Mouse (Mus musculus): ENCODE measurements at regions not wholly inside any gene's neighbourhood (a gene's known extent, or its start where the extent isn't known, plus 50 kb on each side); places are given as distances from the start of the nearest gene placed in this dataset.

DNA sequence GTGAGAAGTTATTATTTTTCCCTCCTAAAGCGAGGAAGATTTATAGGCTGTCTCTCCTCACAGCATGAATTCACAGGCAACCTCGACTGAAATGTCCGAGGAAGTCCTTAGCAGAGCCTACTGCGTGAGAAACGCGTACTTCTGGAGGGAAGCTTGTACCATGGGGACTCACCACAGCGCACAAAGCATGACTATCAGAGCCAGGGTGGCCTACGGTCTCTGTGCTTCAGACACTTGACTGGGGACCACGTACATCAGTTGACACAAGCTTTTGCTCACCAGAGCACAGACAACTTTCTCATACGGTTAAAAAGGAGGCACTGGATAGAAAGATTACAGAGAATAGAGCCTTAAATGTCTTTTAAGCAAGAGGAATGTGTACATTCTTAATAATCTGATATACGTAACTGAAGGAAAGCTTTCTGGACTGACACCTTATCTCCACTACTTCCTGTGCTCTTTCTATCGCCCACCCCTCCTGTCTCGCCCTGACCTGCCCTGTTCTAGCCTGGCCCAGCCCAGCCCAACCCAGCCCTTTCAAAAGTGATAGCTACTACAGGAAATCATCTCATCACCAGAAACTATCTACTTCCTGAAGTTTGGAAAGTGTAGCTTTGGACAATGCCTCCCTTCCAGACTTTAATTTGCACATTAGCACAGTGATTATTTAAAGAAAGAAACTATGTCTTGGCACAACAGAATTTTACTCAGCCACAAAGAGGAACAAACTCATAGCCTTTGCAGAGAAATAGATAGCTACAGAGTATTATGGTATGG is 104.2 kb upstream of the Krtap11-1 start:
- 41% methylated on average over 13 of the region's 13 CpGs for WGBS
- Histone ChIP-seq H3K27ac (no peak overlapping the region), H3K9me3 (no peaks in the 10 kb centered on the region), H3K4me3 (no peak overlapping the region), H3K27me3 (no peaks in the 10 kb centered on the region), H3K4me1 (no peaks in the 10 kb centered on the region), H3K36me3 (no peaks in the 10 kb centered on the region), H3K9ac (no peak overlapping the region), H3K4me2 (no peak overlapping the region)
- ATAC-seq (ENCODE audit: borderline replicate concordance, extremely low read depth, low FRiP score, low TSS enrichment) = no peak

DNA sequence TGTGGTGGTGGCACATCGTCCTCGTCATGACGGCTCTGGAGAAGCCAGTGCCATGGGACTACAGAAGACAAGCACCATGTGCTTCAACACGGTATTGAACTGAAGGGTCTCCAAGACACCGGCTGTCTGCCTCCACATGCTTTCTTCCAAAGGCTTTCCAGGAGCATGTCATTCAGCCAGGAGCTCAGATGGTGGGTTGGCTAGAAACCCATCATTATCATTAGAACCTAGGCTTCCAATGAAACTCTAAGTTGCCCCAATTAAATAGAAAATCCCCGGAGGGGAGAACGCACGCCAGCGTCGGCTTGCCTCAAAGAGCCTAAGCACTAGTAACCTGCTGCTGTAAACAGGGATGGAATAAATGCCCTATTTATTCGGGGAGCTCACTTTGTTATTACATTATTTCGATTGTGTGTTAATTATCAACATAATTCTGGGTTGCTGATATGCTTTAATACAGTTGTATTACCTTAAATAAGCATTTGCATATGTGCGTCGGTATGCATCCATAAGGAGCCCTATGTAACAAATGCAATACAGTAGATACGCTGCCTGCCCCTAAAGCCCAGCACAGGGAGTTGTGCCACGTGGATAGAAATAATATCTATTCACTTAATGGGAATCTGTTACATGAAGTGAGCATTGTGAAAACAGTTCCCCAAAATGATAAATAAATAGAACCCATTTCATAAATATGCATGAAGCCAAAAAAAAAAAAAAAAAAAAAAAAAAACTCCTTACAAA is 103.3 kb upstream of the Krtap11-1 start:
- ATAC-seq (ENCODE audit: borderline replicate concordance, extremely low read depth, low FRiP score, low TSS enrichment) = no peak
- no peak overlapping the region for H3K9ac ChIP-seq
- H3K4me3 ChIP-seq = no peak overlapping the region
- no peak overlapping the region for H3K27ac ChIP-seq
- H3K4me1 ChIP-seq = no peaks in the 10 kb centered on the region
- H3K4me2 ChIP-seq = no peak overlapping the region
- H3K36me3 ChIP-seq = no peaks in the 10 kb centered on the region
- H3K27me3 ChIP-seq = no peaks in the 10 kb centered on the region
- no peaks in the 10 kb centered on the region for H3K9me3 ChIP-seq
- WGBS = 87% methylated on average over 16 of the region's 16 CpGs

DNA sequence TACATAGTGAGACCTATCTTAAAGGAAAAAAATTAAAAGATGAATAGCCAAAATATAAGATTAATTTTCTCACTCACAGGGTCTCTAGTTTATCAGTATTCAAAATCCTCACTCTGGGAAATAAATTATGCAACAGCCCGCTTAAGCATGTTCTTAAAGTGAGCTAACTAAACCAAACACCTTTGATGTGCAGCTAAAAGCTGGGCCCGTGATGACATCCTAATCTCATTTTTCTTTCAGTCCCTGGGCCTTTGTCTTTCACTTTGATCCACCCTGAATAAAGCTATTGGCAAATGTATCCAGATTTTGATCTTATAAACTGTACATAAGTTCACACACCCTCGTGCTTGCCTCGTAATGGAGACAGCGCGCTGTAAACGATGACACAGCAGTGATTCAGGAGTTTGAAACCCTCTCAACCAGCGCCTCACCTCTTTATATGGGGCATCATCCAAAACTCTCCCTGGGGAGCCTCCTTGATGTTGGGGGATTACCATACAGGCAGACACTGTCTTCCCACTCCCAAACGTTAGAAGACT is 100.3 kb upstream of the Krtap11-1 start:
- no peak for ATAC-seq (ENCODE audit: borderline replicate concordance, extremely low read depth, low FRiP score, low TSS enrichment)
- H3K9ac ChIP-seq = no peak overlapping the region
- 65% methylated on average over 9 of the region's 9 CpGs for WGBS
- no peaks in the 10 kb centered on the region for H3K27me3 ChIP-seq
- H3K36me3 ChIP-seq = no peaks in the 10 kb centered on the region
- no peak overlapping the region for H3K27ac ChIP-seq
- no peak overlapping the region for H3K4me3 ChIP-seq
- H3K4me1 ChIP-seq = no peaks in the 10 kb centered on the region
- H3K9me3 ChIP-seq = no peaks in the 10 kb centered on the region
- H3K4me2 ChIP-seq = no peak overlapping the region

DNA sequence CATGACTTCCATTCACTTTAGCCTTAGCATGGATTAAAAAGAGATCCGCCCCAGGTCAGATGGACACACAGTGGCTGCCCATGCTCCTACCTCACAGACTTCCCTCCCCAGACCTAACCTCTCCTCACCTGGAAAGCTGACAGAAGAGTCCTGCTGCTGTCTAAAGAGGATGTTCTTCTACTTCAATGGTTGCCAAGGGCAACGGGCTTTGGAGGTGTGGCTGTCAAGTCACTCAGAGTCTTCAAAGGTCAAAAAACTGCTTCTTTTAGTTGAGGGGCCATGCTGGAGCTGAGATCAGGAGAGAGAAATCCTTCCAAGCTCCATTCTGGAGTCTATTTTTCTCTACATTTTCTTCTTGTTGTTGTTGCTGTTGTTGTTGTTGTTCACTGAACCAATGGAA is 89.1 kb upstream of the Krtap11-1 start:
- H3K4me2 ChIP-seq = no peak overlapping the region
- H3K27me3 ChIP-seq = no peaks in the 10 kb centered on the region
- H3K9me3 ChIP-seq = no peaks in the 10 kb centered on the region
- H3K4me3 ChIP-seq = no peak overlapping the region
- no peak overlapping the region for H3K27ac ChIP-seq
- no peaks in the 10 kb centered on the region for H3K4me1 ChIP-seq
- 65% methylated on average over 2 of the region's 2 CpGs for WGBS
- no peak overlapping the region for H3K9ac ChIP-seq
- ATAC-seq (ENCODE audit: borderline replicate concordance, extremely low read depth, low FRiP score, low TSS enrichment) = no peak
- no peaks in the 10 kb centered on the region for H3K36me3 ChIP-seq

DNA sequence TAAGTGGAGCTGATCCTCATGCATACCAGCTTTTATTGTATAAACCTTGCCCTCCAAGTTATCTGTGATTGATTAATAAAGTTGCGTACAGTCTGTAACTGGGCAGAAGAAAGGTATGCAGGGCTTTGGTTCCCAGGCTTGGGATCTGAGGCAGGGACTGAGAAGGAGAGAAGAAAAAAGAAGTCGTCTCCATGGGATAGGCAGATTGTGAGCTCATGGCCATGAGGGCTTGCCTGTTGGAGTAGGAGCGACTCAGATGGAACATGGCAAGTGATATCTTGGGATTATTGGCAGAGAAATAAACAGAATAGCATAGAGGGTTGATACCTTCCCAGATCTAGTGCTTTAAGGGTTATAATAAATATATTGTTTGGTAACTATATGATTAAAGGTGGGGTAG is 85.1 kb upstream of the Krtap11-1 start:
- no peak overlapping the region for H3K9ac ChIP-seq
- ATAC-seq (ENCODE audit: borderline replicate concordance, extremely low read depth, low FRiP score, low TSS enrichment) = no peak
- H3K27me3 ChIP-seq = no peaks in the 10 kb centered on the region
- no peaks in the 10 kb centered on the region for H3K9me3 ChIP-seq
- H3K4me3 ChIP-seq = no peak overlapping the region
- no peak overlapping the region for H3K27ac ChIP-seq
- H3K4me2 ChIP-seq = no peak overlapping the region
- no peaks in the 10 kb centered on the region for H3K4me1 ChIP-seq
- 88% methylated on average over 3 of the region's 3 CpGs for WGBS
- H3K36me3 ChIP-seq = no peaks in the 10 kb centered on the region

DNA sequence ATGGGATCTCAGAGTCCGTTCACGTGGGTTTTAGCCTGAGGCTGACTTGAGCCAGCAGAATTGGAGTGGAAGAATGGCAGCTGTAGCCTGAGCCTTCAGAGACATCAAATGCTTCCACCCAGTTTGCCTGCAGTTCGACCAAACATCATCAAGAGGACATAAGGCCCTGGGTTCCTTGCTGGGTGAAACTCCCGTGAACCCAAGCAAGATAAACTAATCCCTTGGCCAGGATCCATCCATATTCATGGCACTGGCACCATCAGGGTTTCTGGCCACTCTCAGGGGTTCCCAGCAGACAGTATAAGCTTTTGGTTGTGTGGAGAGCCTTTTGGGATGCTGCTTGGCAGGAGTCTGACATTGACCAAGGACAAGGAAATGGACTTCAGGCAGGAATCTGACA is 77.7 kb upstream of the Krtap11-1 start:
- no peak for ATAC-seq (ENCODE audit: borderline replicate concordance, extremely low read depth, low FRiP score, low TSS enrichment)
- 74% methylated on average over 4 of the region's 4 CpGs for WGBS
- H3K9me3 ChIP-seq = no peaks in the 10 kb centered on the region

DNA sequence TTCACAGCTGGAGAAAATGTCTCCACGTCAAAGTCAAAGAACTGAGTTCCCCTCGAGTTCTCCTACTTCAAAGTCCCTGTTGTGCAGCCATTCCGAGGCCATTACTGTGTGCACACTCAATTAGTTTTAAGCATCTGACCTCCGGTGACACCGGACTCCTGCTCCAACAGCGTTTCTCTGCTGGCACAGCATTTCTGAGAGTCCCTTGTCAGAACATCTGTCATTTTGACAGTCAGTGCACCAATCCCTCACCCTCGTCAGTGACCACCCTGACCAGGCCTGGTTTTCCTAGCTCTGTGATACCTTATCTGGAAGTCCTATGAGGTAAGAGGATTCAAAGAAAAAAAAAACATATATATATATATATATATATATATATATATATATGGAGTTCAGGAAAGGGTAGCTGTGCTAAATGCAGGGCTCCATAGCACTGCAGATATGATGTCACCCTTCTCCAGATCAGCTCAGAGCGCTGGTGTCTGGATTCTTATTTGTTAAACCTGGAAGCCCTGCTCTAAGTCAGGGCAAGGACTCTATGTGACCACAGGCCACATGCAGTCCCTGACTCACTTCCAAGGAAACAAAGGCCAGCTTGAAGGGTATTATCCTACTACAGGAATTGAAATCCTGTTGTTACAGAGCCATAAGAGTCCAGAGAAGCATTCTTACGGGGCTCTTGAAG is 63.1 kb upstream of the Krtap11-1 start:
- Histone ChIP-seq H3K9me3 (no peaks in the 10 kb centered on the region), H3K4me2 (no peak overlapping the region), H3K27ac (no peak overlapping the region), H3K4me3 (no peak overlapping the region), H3K4me1 (no peaks in the 10 kb centered on the region), H3K36me3 (no peaks in the 10 kb centered on the region), H3K9ac (no peak overlapping the region), H3K27me3 (no peaks in the 10 kb centered on the region)
- no peak for ATAC-seq (ENCODE audit: borderline replicate concordance, extremely low read depth, low FRiP score, low TSS enrichment)
- 15% methylated on average over 9 of the region's 9 CpGs for WGBS

More for the DNA sequence above, 77.7 kb upstream of the Krtap11-1 start:
- Histone ChIP-seq H3K27ac (no peak overlapping the region), H3K36me3 (no peaks in the 10 kb centered on the region), H3K4me1 (no peaks in the 10 kb centered on the region), H3K27me3 (no peaks in the 10 kb centered on the region), H3K4me2 (no peak overlapping the region), H3K9ac (no peak overlapping the region), H3K4me3 (no peak overlapping the region)

DNA sequence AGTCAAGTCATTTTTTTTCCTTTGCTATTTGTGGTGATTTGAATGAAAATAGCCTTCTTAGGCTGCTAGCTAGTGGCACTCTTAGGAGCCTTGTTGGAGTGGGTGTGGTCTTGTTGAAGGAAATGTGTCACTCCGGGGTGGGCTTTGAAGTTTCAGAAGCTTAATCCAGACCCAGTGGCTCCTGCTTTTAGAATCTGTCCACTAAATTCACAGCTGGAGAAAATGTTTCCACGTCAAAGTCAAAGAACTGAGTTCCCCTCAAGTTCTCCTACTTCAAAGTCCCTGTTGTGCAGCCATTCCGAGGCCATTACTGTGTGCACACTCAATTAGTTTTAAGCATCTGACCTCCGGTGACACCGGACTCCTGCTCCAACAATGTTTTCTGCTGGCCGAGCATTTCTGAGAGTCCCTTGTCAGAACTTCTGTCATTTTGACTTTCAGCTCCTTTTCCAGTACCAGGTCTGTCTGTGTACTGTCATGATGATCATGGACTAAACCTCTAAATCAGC is 61.2 kb upstream of the Krtap11-1 start:
- Histone ChIP-seq H3K36me3 (no peaks in the 10 kb centered on the region), H3K27me3 (no peaks in the 10 kb centered on the region), H3K9me3 (no peaks in the 10 kb centered on the region), H3K4me3 (no peak overlapping the region), H3K4me1 (no peaks in the 10 kb centered on the region), H3K9ac (no peak overlapping the region), H3K27ac (no peak overlapping the region), H3K4me2 (no peak overlapping the region)
- ATAC-seq (ENCODE audit: borderline replicate concordance, extremely low read depth, low FRiP score, low TSS enrichment) = no peak
- WGBS = 20% methylated on average over 6 of the region's 6 CpGs

DNA sequence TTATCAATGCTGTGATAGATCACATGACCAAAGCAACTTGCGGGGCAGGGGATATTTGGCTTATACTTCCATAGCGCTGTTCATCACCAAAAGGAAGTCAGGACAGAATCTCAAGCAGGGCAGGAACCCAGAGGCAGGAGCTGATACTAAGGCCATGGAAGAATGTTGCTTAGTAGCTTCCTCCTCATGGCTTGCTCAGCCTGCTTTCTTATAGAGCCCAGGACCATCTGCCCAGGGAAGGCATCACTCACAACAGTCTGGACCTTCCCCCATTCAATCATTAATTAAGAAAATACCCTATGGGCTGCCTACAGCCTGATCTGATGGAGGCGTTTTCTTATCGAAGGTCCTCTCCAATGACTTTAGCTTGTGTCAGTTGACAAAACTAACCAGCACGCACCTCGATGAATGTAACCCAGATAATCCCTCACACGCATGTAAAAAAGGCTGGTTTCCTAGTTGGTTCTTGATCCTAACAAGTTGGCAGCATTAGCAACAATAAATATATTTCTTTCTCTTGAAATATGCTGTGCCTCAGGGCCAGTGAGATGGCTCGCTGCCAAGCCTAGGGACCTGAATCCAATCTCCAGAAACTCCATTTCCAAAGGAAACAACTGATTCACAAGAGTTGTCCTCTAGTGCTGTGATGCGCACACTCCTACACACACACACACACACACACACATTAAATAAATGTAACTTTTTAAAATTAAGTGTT is 60.6 kb upstream of the Krtap11-1 start:
- Histone ChIP-seq H3K4me2 (no peak overlapping the region), H3K9ac (no peak overlapping the region), H3K9me3 (no peaks in the 10 kb centered on the region), H3K36me3 (no peaks in the 10 kb centered on the region), H3K4me1 (no peaks in the 10 kb centered on the region), H3K27ac (no peak overlapping the region), H3K4me3 (no peak overlapping the region), H3K27me3 (no peaks in the 10 kb centered on the region)
- ATAC-seq (ENCODE audit: borderline replicate concordance, extremely low read depth, low FRiP score, low TSS enrichment) = no peak
- 87% methylated on average over 9 of the region's 9 CpGs for WGBS

DNA sequence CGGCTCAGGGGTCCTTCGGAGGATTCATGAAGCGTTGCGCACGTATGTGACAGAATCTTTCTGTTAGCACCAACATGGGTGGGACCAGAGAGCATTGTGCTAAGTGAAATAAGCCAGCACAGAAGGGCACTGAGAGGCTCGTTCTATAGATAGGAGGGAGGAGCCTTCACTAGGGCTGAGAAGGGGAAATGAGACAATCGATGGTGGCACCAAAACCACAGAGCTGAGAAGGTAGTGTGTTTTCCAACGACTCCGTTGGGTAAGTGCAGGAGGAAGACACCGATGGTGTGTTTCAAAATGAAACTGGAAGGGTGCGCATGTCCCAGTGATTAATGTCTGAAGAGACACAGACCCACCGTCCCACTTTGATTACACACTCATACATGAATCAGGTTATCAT is 54.7 kb upstream of the Krtap11-1 start:
- no peak for ATAC-seq (ENCODE audit: borderline replicate concordance, extremely low read depth, low FRiP score, low TSS enrichment)
- 84% methylated on average over 12 of the region's 12 CpGs for WGBS
- no peak overlapping the region for H3K4me3 ChIP-seq
- H3K4me2 ChIP-seq = no peak overlapping the region
- H3K9me3 ChIP-seq = no peaks in the 10 kb centered on the region
- H3K9ac ChIP-seq = no peak overlapping the region
- H3K27ac ChIP-seq = no peak overlapping the region
- no peaks in the 10 kb centered on the region for H3K4me1 ChIP-seq
- no peaks in the 10 kb centered on the region for H3K27me3 ChIP-seq
- H3K36me3 ChIP-seq = no peaks in the 10 kb centered on the region

DNA sequence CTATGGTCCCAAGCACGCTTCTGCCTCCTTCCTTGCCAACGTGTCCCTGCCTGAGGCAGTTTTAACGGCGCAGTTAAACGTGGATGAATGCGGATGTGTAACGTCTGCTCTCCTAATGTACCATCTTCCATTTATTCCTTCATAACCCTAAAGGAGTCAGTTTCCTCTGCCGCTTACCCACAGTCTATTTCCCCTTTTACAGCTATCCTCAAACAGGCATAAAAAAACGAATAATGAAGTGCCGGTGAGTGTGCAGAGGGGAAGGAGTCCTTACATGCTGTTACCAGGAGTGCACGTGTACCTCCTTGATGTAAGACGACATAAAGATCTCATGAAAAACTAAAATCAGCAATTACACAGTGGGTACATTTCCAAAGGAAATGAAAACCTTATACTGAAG is 54.3 kb upstream of the Krtap11-1 start:
- Histone ChIP-seq H3K27me3 (no peaks in the 10 kb centered on the region), H3K4me3 (no peak overlapping the region), H3K4me2 (no peak overlapping the region), H3K9ac (no peak overlapping the region), H3K9me3 (no peaks in the 10 kb centered on the region), H3K36me3 (no peaks in the 10 kb centered on the region), H3K27ac (no peak overlapping the region), H3K4me1 (no peaks in the 10 kb centered on the region)
- 84% methylated on average over 12 of the region's 12 CpGs for WGBS
- ATAC-seq (ENCODE audit: borderline replicate concordance, extremely low read depth, low FRiP score, low TSS enrichment) = no peak
